Comparison of ENCODE assay signal across 9 mouse cellular contexts in the genomic region with DNA sequence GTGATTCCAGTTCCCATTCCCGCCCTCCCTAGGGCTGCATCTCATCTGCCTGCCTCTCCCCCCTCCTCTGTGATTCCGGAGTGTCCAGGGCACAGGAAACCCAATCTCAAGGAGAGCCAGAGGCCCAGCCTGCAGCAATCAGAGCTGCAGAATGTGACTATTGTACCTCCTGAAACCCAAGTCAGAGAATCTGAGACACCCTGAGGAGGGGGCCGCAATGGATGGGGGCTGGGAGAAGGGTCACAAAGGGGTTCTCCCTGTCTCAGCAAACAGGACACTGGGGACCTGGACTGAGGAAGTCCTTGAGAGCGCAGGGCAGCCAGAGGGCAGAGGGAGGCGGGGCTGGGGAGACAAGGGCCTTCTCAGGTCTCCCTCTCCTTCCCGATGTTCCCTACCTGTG. TPM values are rescaled to one million over a fixed set of nuclear protein-coding genes. Genes with fewer than 3 reads are reported as not detected.
A peak's percentile ranks its signal among the peaks of the same experiment; 100 is the strongest.
DNase-seq lines count a peak whose midpoint lies in the region; ATAC-seq and TF ChIP-seq lines count a peak whose summit lies in the region.
"Had no signal": no experiment of that assay in that cellular context is flagged by ENCODE, and none has a peak within 500 bp of the region (broad histone marks: within the 10 kb centered on the region; RNA-seq: fewer than 3 reads in every experiment).

No protein-coding gene starts in this region.

- TF ChIP-seq POLR2A in thymus, adult 2 months (IDR thresholded peaks at IDR 0.05; ENCODE audit: control insufficient read depth, extremely low read depth, insufficient read depth, low read length, poor library complexity): no peak

- H3K9me3 ChIP-seq in heart, embryonic 12.5 days (replicated peaks): no peaks in the 10 kb centered on the region
- H3K9me3 ChIP-seq in midbrain, embryonic 13.5 days: no peaks in the 10 kb centered on the region
- H3K9me3 ChIP-seq in midbrain, embryonic 10.5 days (replicated peaks): no peaks in the 10 kb centered on the region
- H3K9me3 ChIP-seq in intestine, embryonic 16.5 days (ENCODE audit: control insufficient read depth, low read length): no peaks in the 10 kb centered on the region
- no peaks in the 10 kb centered on the region for H3K9me3 ChIP-seq in stomach, embryonic 15.5 days

- H3K9ac ChIP-seq in heart, embryonic 12.5 days: 0 out of 2 replicates have a peak overlapping the region, but pooled peaks have one; percentile 41
- peak overlapping the region; percentile 36; the same call in 1 of the 2 replicates for H3K9ac ChIP-seq in midbrain, embryonic 13.5 days (replicated peaks)
- peak overlapping the region; percentile 25 for H3K9ac ChIP-seq in intestine, embryonic 16.5 days (ENCODE audit: low read depth, low read length)
- H3K9ac ChIP-seq in stomach, embryonic 15.5 days: no peak overlapping the region

- H3K36me3 ChIP-seq in heart, embryonic 12.5 days: no peaks in the 10 kb centered on the region
- no peaks in the 10 kb centered on the region for H3K36me3 ChIP-seq in midbrain, embryonic 13.5 days
- no peaks in the 10 kb centered on the region for H3K36me3 ChIP-seq in midbrain, embryonic 10.5 days
- no peaks in the 10 kb centered on the region for H3K36me3 ChIP-seq in intestine, embryonic 16.5 days (ENCODE audit: control insufficient read depth, insufficient read depth, low read length)
- no peaks in the 10 kb centered on the region for H3K36me3 ChIP-seq in stomach, embryonic 15.5 days
- H3K36me3 ChIP-seq in thymus, adult 2 months (ENCODE audit: control insufficient read depth, insufficient read depth, low read length): no peaks in the 10 kb centered on the region

- no peak overlapping the region for H3K4me3 ChIP-seq in heart, embryonic 12.5 days
- H3K4me3 ChIP-seq in midbrain, embryonic 13.5 days (replicated peaks): no peak overlapping the region
- H3K4me3 ChIP-seq in midbrain, embryonic 10.5 days: no peak overlapping the region
- H3K4me3 ChIP-seq in intestine, embryonic 16.5 days (ENCODE audit: low read length): no peak overlapping the region
- no peak overlapping the region for H3K4me3 ChIP-seq in stomach, embryonic 15.5 days (replicated peaks)
- no peak overlapping the region for H3K4me3 ChIP-seq in thymus, adult 2 months (ENCODE audit: control insufficient read depth, insufficient read depth, low read length)

- WGBS in heart, embryonic 12.5 days: 38% methylated on average over 6 of the region's 6 CpGs
- WGBS in midbrain, embryonic 13.5 days: 67% methylated on average over 6 of the region's 6 CpGs
- 58% methylated on average over 6 of the region's 6 CpGs for WGBS in midbrain, embryonic 10.5 days
- WGBS in intestine, embryonic 16.5 days: 48% methylated on average over 6 of the region's 6 CpGs
- WGBS in stomach, embryonic 15.5 days: 50% methylated on average over 6 of the region's 6 CpGs
- 86% methylated on average over 6 of the region's 6 CpGs for WGBS in thymus, adult 2 months

- H3K4me2 ChIP-seq in heart, embryonic 12.5 days: peak overlapping the region; percentile 3; the same call in 1 of the 2 replicates
- no peak overlapping the region for H3K4me2 ChIP-seq in midbrain, embryonic 13.5 days (replicated peaks)
- H3K4me2 ChIP-seq in intestine, embryonic 16.5 days (ENCODE audit: low read depth, low read length): no peak overlapping the region
- H3K4me2 ChIP-seq in stomach, embryonic 15.5 days: no peak overlapping the region

- no peak for DNase-seq in heart, adult 9 months (ENCODE audit: low spot score in 2 of 2)
- no peak for DNase-seq in midbrain, embryonic 10.5 days (ENCODE audit: low spot score)
- no peak for DNase-seq in testis, postnatal 14 days (ENCODE audit: low spot score)
- DNase-seq in thymus, adult 2 months: no peak
- DNase-seq: left cerebral cortex, postnatal 4 days had no signal

- peak overlapping the region; percentile 94 for H3K27ac ChIP-seq in heart, embryonic 12.5 days (ENCODE audit: poor library complexity, severe bottlenecking)
- 0 out of 2 replicates have a peak overlapping the region, but pooled peaks have one; percentile 90 for H3K27ac ChIP-seq in midbrain, embryonic 13.5 days
- no peak overlapping the region; the same call in 1 of the 2 replicates for H3K27ac ChIP-seq in midbrain, embryonic 10.5 days (replicated peaks)
- 0 out of 2 replicates have a peak overlapping the region, but pooled peaks have one; percentile 6 for H3K27ac ChIP-seq in intestine, embryonic 16.5 days (ENCODE audit: low read length)
- peak overlapping the region; percentile 44 for H3K27ac ChIP-seq in stomach, embryonic 15.5 days
- no peak overlapping the region for H3K27ac ChIP-seq in thymus, adult 2 months (ENCODE audit: control insufficient read depth, insufficient read depth, low read length)

- peaks cover 88% of the 10 kb centered on the region for H3K4me1 ChIP-seq in heart, embryonic 12.5 days (replicated peaks)
- peaks cover 79% of the 10 kb centered on the region for H3K4me1 ChIP-seq in midbrain, embryonic 13.5 days (replicated peaks)
- peaks cover 58% of the 10 kb centered on the region for H3K4me1 ChIP-seq in midbrain, embryonic 10.5 days
- peaks cover 36% of the 10 kb centered on the region for H3K4me1 ChIP-seq in intestine, embryonic 16.5 days (ENCODE audit: control insufficient read depth, insufficient read depth, low read length)
- H3K4me1 ChIP-seq in stomach, embryonic 15.5 days: peaks cover 59% of the 10 kb centered on the region
- H3K4me1 ChIP-seq in thymus, adult 2 months (replicated peaks; ENCODE audit: control insufficient read depth, insufficient read depth, low read length): peaks cover 4% of the 10 kb centered on the region

- 0 out of 2 replicates have a peak, but pooled peaks cover 3% of the 10 kb centered on the region for H3K27me3 ChIP-seq in heart, embryonic 12.5 days (replicated peaks)
- H3K27me3 ChIP-seq in midbrain, embryonic 13.5 days: peaks cover 53% of the 10 kb centered on the region
- peaks cover 100% of the 10 kb centered on the region for H3K27me3 ChIP-seq in midbrain, embryonic 10.5 days (ENCODE audit: low read depth, poor library complexity, severe bottlenecking)
- H3K27me3 ChIP-seq in intestine, embryonic 16.5 days (replicated peaks; ENCODE audit: control insufficient read depth, insufficient read depth, low read length): 0 out of 2 replicates have a peak, but pooled peaks cover 8% of the 10 kb centered on the region
- H3K27me3 ChIP-seq in stomach, embryonic 15.5 days (replicated peaks): no peaks in the 10 kb centered on the region
- H3K27me3 ChIP-seq in thymus, adult 2 months (ENCODE audit: control insufficient read depth, insufficient read depth, low read length): no peaks in the 10 kb centered on the region

- no peak for TF ChIP-seq CTCF in thymus, adult 2 months (IDR thresholded peaks at IDR 0.05; ENCODE audit: borderline replicate concordance, control insufficient read depth, extremely low read depth, insufficient read depth, low read length, poor library complexity)

- ATAC-seq in heart, embryonic 12.5 days (ENCODE audit: insufficient number of reproducible peaks, low FRiP score): no peak
- no peak for ATAC-seq in midbrain, embryonic 13.5 days
- no peak for ATAC-seq in intestine, embryonic 16.5 days
- no peak for ATAC-seq in stomach, embryonic 15.5 days (ENCODE audit: insufficient read depth, low FRiP score, low read depth)

RNA-seq across cellular contexts. Expression of a gene that starts 10.2 kb away (rescaled TPM):
- polyA plus RNA-seq in heart, embryonic 12.5 days (2016; fragmentation: Nextera tagmentation; extraction: Ambion mirVana): 5.4 and 6.9 TPM in 2 replicates
- polyA plus RNA-seq in midbrain, embryonic 13.5 days (2015; fragmentation: Nextera tagmentation; extraction: Ambion mirVana): 1.3 and 1.9 TPM in 2 replicates
- polyA plus RNA-seq in midbrain, embryonic 10.5 days (2016; fragmentation: Nextera tagmentation; extraction: Ambion mirVana): 1.1 and 1.4 TPM in 2 replicates
- polyA plus RNA-seq in intestine, embryonic 16.5 days (2015; fragmentation: Nextera tagmentation; extraction: Ambion mirVana): 2.0 and 2.6 TPM in 2 replicates
- polyA plus RNA-seq in stomach, embryonic 15.5 days (2015; fragmentation: Nextera tagmentation; extraction: Ambion mirVana): 3.5 and 4.1 TPM in 2 replicates
- 1.8 and 2.6 TPM in 2 replicates for polyA plus RNA-seq in thymus, adult 2 months (2012; rRNA removed)

RNA-seq across cellular contexts. Expression of a gene that starts 31.7 kb away (rescaled TPM):
- polyA plus RNA-seq in heart, embryonic 12.5 days (2016; fragmentation: Nextera tagmentation; extraction: Ambion mirVana): 18.1 and 19.7 TPM in 2 replicates
- 2.1 and 2.4 TPM in 2 replicates for polyA plus RNA-seq in midbrain, embryonic 13.5 days (2015; fragmentation: Nextera tagmentation; extraction: Ambion mirVana)
- polyA plus RNA-seq in midbrain, embryonic 10.5 days (2016; fragmentation: Nextera tagmentation; extraction: Ambion mirVana): 4.8 and 5.8 TPM in 2 replicates
- 4.9 and 5.0 TPM in 2 replicates for polyA plus RNA-seq in intestine, embryonic 16.5 days (2015; fragmentation: Nextera tagmentation; extraction: Ambion mirVana)
- 7.1 and 9.7 TPM in 2 replicates for polyA plus RNA-seq in stomach, embryonic 15.5 days (2015; fragmentation: Nextera tagmentation; extraction: Ambion mirVana)
- 7.1 and 7.5 TPM in 2 replicates for polyA plus RNA-seq in thymus, adult 2 months (2012; rRNA removed)

RNA-seq across cellular contexts. Expression of a gene that starts 45.3 kb away (rescaled TPM):
- 20.9 and 21.3 TPM in 2 replicates for polyA plus RNA-seq in heart, embryonic 12.5 days (2016; fragmentation: Nextera tagmentation; extraction: Ambion mirVana)
- polyA plus RNA-seq in midbrain, embryonic 13.5 days (2015; fragmentation: Nextera tagmentation; extraction: Ambion mirVana): 16.8 and 17.3 TPM in 2 replicates
- 24.8 and 26.3 TPM in 2 replicates for polyA plus RNA-seq in midbrain, embryonic 10.5 days (2016; fragmentation: Nextera tagmentation; extraction: Ambion mirVana)
- 11.0 and 14.8 TPM in 2 replicates for polyA plus RNA-seq in intestine, embryonic 16.5 days (2015; fragmentation: Nextera tagmentation; extraction: Ambion mirVana)
- polyA plus RNA-seq in stomach, embryonic 15.5 days (2015; fragmentation: Nextera tagmentation; extraction: Ambion mirVana): 15.8 and 17.4 TPM in 2 replicates
- 155 and 182 TPM in 2 replicates for polyA plus RNA-seq in thymus, adult 2 months (2012; rRNA removed)

RNA-seq across cellular contexts. Expression of a gene that starts 46.9 kb away (rescaled TPM):
- 46.2 and 49.5 TPM in 2 replicates for polyA plus RNA-seq in heart, embryonic 12.5 days (2016; fragmentation: Nextera tagmentation; extraction: Ambion mirVana)
- polyA plus RNA-seq in midbrain, embryonic 13.5 days (2015; fragmentation: Nextera tagmentation; extraction: Ambion mirVana): 50.1 and 55.7 TPM in 2 replicates
- 56.4 and 58.1 TPM in 2 replicates for polyA plus RNA-seq in midbrain, embryonic 10.5 days (2016; fragmentation: Nextera tagmentation; extraction: Ambion mirVana)
- 60.0 and 67.1 TPM in 2 replicates for polyA plus RNA-seq in intestine, embryonic 16.5 days (2015; fragmentation: Nextera tagmentation; extraction: Ambion mirVana)
- polyA plus RNA-seq in stomach, embryonic 15.5 days (2015; fragmentation: Nextera tagmentation; extraction: Ambion mirVana): 56.2 and 63.9 TPM in 2 replicates
- polyA plus RNA-seq in thymus, adult 2 months (2012; rRNA removed): 169 and 181 TPM in 2 replicates

Comparison
In these comparisons a context has a peak if more than half of its experiments do, and no peak if none do; other contexts are left out.
1. H3K27ac ChIP-seq: peak in heart, embryonic 12.5 days (single experiment), midbrain, embryonic 13.5 days (single experiment), intestine, embryonic 16.5 days (single experiment) and stomach, embryonic 15.5 days (single experiment); none in midbrain, embryonic 10.5 days (single experiment) and thymus, adult 2 months (single experiment).